Mouse (Mus musculus): Measurements from ENCODE around the gene Gzmk. TPM values are rescaled to one million over a fixed set of nuclear protein-coding genes. Genes with fewer than 3 reads are reported as not detected.

Gzmk gene
- total and polyA plus RNA-seq, 3 experiments = not detected

DNA sequence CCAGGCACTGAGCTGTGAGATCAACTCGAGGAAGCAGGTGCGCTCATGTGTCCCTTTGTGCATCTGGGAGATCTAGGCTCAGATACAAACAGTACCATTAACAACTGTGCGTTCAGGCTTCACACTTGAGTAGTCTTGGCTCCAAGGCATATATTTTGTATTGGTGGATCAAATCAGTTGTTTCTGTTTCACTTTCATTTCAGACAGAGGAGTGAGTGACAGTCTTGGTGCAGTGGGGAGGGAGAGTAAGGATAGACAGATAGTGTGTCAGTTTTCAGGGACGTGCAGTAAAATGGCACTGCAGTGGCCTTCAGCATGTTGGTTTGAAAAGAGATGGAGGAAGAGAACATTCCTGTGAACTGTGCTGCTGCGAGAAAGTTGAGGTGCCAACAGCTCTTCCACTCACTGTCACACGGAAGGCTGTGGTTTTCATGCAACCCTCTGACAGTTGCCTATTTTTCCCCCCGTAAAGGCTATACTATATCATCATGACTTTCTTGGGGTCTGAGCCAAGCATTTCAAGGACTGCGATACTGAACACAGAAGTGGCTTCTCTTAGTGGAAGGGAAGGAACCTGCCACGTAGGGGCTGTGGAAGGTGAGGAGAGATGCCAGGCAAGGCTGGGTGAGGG, 27.7 kb downstream of the Gzmk start:
- H3K27me3 ChIP-seq (ENCODE audit: control insufficient read depth in 1 of 2, insufficient read depth in 2 of 2, low read length in 2 of 2) = no peaks in the 10 kb centered on the region
- no peaks in the 10 kb centered on the region for H3K36me3 ChIP-seq (ENCODE audit: control insufficient read depth in 1 of 2, insufficient read depth in 2 of 2, low read length in 2 of 2)
- DNase-seq (ENCODE audit: low read depth, low spot score) = no peak
- no peak overlapping the region for H3K27ac ChIP-seq (ENCODE audit: control insufficient read depth, low read depth, low read length)
- peak overlapping the region; percentile 1 to 26; a peak in 2 of 4 replicates for H3K4me3 ChIP-seq (ENCODE audit: control insufficient read depth in 1 of 2, insufficient read depth in 1 of 2, low read depth in 2 of 2, low read length in 2 of 2)
- no peaks in the 10 kb centered on the region for H3K9me3 ChIP-seq (replicated peaks; ENCODE audit: insufficient read depth, low read length)
- H3K4me1 ChIP-seq (ENCODE audit: control insufficient read depth in 1 of 2, insufficient read depth in 2 of 2, low read length in 2 of 2) = no peaks in the 10 kb centered on the region
- H3K9ac ChIP-seq (ENCODE audit: control insufficient read depth, low read depth, low read length, poor library complexity, severe bottlenecking) = no peak overlapping the region
- H3K79me2 ChIP-seq (ENCODE audit: control insufficient read depth, insufficient read depth, low read length, poor library complexity) = no peaks in the 10 kb centered on the region
- TF ChIP-seq MYC (IDR thresholded peaks at IDR 0.05; ENCODE audit: low read depth, low read length) (no peak), POLR2A (IDR thresholded peaks at IDR 0.05; ENCODE audit: control insufficient read depth in 1 of 2, insufficient read depth in 1 of 2, low read depth in 1 of 2, low read length in 2 of 2, poor library complexity in 1 of 2) (no peak), MYB (IDR thresholded peaks at IDR 0.05; ENCODE audit: low read depth, low read length) (no peak), KAT2A (conservative IDR thresholded peaks at IDR 0.05; ENCODE audit: low read depth, low read length) (no peak), ZC3H11A (IDR thresholded peaks at IDR 0.05; ENCODE audit: low read depth, low read length) (no peak), USF2 (IDR thresholded peaks at IDR 0.05; ENCODE audit: borderline replicate concordance in 1 of 2, insufficient read depth in 1 of 2, low read depth in 1 of 2, low read length in 2 of 2) (no peak), SMC3 (IDR thresholded peaks at IDR 0.05; ENCODE audit: low read depth, low read length) (no peak), HCFC1 (IDR thresholded peaks at IDR 0.05; ENCODE audit: low read depth, low read length) (no peak), ZKSCAN1 (IDR thresholded peaks at IDR 0.05; ENCODE audit: low read depth, low read length) (no peak), GABPA (IDR thresholded peaks at IDR 0.05; ENCODE audit: low read depth, low read length) (no peak), CTCF (IDR thresholded peaks at IDR 0.05 in 2 of 3, conservative IDR thresholded peaks at IDR 0.05 in 1 of 3; ENCODE audit: control insufficient read depth in 1 of 3, insufficient read depth in 1 of 3, low read depth in 2 of 3, low read length in 3 of 3, poor library complexity in 1 of 3, severe bottlenecking in 1 of 3) (no peak), NELFE (IDR thresholded peaks at IDR 0.05; ENCODE audit: low read depth, low read length) (no peak), JUND (IDR thresholded peaks at IDR 0.05; ENCODE audit: low read depth, low read length) (no peak), TAL1 (IDR thresholded peaks at IDR 0.05; ENCODE audit: low read length) (no peak), TCF12 (IDR thresholded peaks at IDR 0.05; ENCODE audit: low read depth, low read length) (no peak), MAZ (IDR thresholded peaks at IDR 0.05; ENCODE audit: low read depth, low read length) (no peak), TBP (IDR thresholded peaks at IDR 0.05; ENCODE audit: low read depth, low read length) (no peak), SIN3A (IDR thresholded peaks at IDR 0.05; ENCODE audit: low read length) (no peak)

- no peak for TF ChIP-seq MYB (IDR thresholded peaks at IDR 0.05; ENCODE audit: low read depth, low read length)
- TF ChIP-seq SIN3A (IDR thresholded peaks at IDR 0.05; ENCODE audit: low read length) = no peak
- TF ChIP-seq MAZ (IDR thresholded peaks at IDR 0.05; ENCODE audit: low read depth, low read length) = no peak
- TF ChIP-seq NELFE (IDR thresholded peaks at IDR 0.05; ENCODE audit: low read depth, low read length) = no peak
- TF ChIP-seq SMC3 (IDR thresholded peaks at IDR 0.05; ENCODE audit: low read depth, low read length) = no peak
- TF ChIP-seq ZNF384 (IDR thresholded peaks at IDR 0.05; ENCODE audit: low read depth, low read length) = no peak
- no peak for TF ChIP-seq POLR2AphosphoS5 (IDR thresholded peaks at IDR 0.05; ENCODE audit: borderline replicate concordance, low read depth, low read length)
- no peak for TF ChIP-seq CHD1 (IDR thresholded peaks at IDR 0.05; ENCODE audit: low read depth, low read length)
- TF ChIP-seq TBP (IDR thresholded peaks at IDR 0.05; ENCODE audit: low read depth, low read length) = no peak
- no peak for TF ChIP-seq POLR2AphosphoS2 (IDR thresholded peaks at IDR 0.05; ENCODE audit: low read length)
- TF ChIP-seq UBTF (IDR thresholded peaks at IDR 0.05; ENCODE audit: borderline replicate concordance, insufficient read depth, low read depth, low read length) = no peak
- no peak for TF ChIP-seq USF1 (IDR thresholded peaks at IDR 0.05; ENCODE audit: low read depth, low read length)
- no peak for TF ChIP-seq HCFC1 (IDR thresholded peaks at IDR 0.05; ENCODE audit: low read depth, low read length)
- H3K27me3 ChIP-seq (ENCODE audit: control insufficient read depth in 1 of 2, insufficient read depth in 2 of 2, low read length in 2 of 2) = no peaks in the 10 kb centered on the region
- H3K27ac ChIP-seq (ENCODE audit: control insufficient read depth, low read depth, low read length) = no peak overlapping the region
- H3K9ac ChIP-seq (ENCODE audit: control insufficient read depth, low read depth, low read length, poor library complexity, severe bottlenecking) = no peak overlapping the region
- H3K4me1 ChIP-seq (ENCODE audit: control insufficient read depth in 1 of 2, insufficient read depth in 2 of 2, low read length in 2 of 2) = no peaks in the 10 kb centered on the region
- H3K4me3 ChIP-seq (ENCODE audit: control insufficient read depth in 1 of 2, insufficient read depth in 1 of 2, low read depth in 2 of 2, low read length in 2 of 2) = no peak overlapping the region
- DNase-seq (ENCODE audit: low read depth, low spot score) = no peak
- no peaks in the 10 kb centered on the region for H3K36me3 ChIP-seq (ENCODE audit: control insufficient read depth in 1 of 2, insufficient read depth in 2 of 2, low read length in 2 of 2)
- no peaks in the 10 kb centered on the region for H3K79me2 ChIP-seq (ENCODE audit: control insufficient read depth, insufficient read depth, low read length, poor library complexity)
- H3K9me3 ChIP-seq (replicated peaks; ENCODE audit: insufficient read depth, low read length) = no peaks in the 10 kb centered on the region
These were observed 28.7 kb downstream of the Gzmk start for GRCm38 (mm10) chr13:113196808-113197674.
